Mouse (Mus musculus): ENCODE results near the gene Zfp819.
"Not testable (repeated sequence)": the region's sequence is repeated elsewhere in the genome, so short reads cannot be mapped to it uniquely, and the experiment has no call there.

Zfp819 gene

GRCm38 (mm10) chr7:43643046-43643652, 36.2 kb downstream of the Zfp819 start:
- no peak for DNase-seq (ENCODE audit: extremely low spot score)

DNA sequence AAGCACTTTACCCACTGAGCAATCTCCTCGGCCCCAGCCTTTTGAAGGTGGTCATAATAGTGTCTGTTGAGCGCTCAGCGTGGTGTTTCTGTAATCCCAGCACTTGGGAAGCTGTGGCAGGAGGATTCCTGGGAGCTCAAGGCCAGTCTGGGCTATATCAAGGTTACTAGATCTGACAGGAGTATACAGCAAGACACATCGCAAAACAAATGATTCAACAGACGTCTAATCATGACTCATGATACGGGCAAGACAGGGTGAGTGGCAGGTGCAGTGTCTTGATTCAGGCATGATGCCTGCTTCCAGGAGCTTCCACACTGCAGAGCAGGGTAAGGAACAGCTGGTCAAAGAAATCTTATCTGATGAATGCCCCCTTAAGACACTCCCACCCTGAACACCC, 45.7 kb downstream of the Zfp819 start:
- no peak for DNase-seq (ENCODE audit: extremely low spot score)

DNA sequence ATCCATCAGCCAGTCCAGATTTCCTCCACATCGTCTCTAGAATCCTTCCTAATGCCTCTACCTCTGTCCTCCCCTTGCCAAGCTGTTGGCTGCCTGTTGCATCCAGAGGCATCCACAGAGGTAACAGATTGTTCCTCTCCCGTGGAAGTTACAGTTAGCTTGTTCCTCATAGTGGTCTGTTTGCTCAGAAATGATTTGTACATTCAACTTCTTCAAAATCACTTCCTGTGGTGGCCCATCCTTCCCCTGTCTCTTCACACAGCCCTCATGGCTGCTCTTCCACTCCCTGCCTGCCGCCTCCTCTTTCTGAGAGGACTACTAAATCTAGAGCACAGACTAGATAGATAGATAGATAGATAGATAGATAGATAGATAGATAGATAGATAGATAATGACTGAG, 47.5 kb downstream of the Zfp819 start:
- no peak for DNase-seq (ENCODE audit: extremely low spot score)

DNA sequence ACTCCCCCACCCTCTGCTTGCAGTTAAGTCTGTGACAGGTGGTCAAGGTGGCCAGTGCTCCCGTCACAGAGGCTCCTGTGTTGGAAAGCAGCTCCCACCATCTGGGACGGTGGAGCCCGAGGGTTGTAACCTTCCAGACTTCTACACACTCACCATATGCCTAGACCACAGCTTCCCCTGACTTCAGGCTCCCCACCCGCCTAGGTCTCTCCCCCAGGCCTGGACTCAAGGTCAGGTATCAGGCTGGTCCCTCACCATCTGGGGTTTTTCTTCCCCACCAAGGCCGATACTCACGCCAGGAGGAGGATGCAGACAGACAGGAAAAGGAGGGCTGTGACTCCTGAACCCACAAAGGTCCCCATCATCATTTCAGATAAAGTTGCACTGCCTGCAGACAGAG, 49.3 kb downstream of the Zfp819 start:
- DNase-seq (ENCODE audit: extremely low spot score), result no peak

DNA sequence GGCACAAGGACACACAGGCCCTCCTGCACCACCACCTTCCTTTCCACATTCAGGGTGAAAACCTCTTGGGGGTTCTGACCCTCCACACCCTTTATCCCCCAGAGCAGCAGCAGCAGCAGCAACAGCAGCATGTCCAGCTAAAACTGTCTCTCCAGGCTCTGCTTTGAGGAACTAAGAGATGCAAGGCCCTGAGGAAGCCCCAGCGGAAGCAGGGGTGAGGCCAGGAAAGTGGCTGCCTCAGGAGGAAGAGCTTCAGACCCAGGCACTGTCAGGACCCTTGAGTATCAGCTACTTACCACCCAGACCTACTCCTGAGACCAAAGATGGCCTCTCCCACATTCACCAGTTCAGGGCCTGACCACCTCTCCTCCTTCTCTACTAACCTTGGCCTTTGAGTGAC, 53.0 kb downstream of the Zfp819 start, which contains the start of gene Siglece:
Gene Siglece, minus strand, starts transcription at position 160 of the 400 bp plus-strand sequence.
- DNase-seq (ENCODE audit: extremely low spot score), result no peak

DNA sequence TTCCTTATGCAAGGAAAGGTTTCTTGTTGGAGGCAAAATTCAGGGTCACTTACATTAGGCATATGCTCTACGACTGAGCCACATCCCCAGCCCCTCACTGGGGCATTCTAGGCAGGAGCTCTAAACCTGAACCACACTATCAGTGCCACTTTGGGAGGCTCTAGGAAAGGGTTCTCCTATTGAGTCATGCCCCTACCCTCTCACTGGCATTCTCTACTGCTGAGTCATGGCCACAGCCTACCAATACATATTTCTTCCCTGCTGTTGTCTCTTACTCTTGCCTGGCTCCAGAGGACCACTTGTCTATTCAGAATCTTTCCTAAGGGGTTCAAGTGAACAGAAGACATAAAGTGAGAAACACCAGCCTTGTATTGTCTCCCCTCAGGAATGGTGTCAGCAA, 55.8 kb downstream of the Zfp819 start:
- no peak for DNase-seq (ENCODE audit: extremely low spot score)

- not testable (repeated sequence) for DNase-seq (ENCODE audit: extremely low spot score)
These were observed 60.3 kb downstream of the Zfp819 start for GRCm38 (mm10) chr7:43667221-43667620.

Measured in embryo, embryonic 9.5 days (tissue).